Mouse (Mus musculus) liver, embryonic 16.5 days (tissue): ENCODE results near the gene Ccdc43. TPM values are rescaled to one million over a fixed set of nuclear protein-coding genes. Genes with fewer than 3 reads are reported as not detected.

ENCODE experiments used
- ATAC-seq: fragments of 200-750 bp; cut with Nextera tagmentation; 2 replicates; pipeline ENCODE4 v1.8.0; 2017; ENCODE audit warnings: low read depth, mild to moderate bottlenecking, moderate number of reproducible peaks, moderate library complexity
- H3K27ac ChIP-seq: fragments of 300-500 bp; sonication (generic); 2 replicates; pipeline ENCODE4 v1.5.1; 2014; ENCODE audit warnings: mild to moderate bottlenecking, low read length
- H3K27me3 ChIP-seq: fragments of 300-500 bp; sonication (generic); 2 replicates; pipeline ENCODE4 v1.6.1; 2014; ENCODE audit warnings: low read depth, low read length, mixed read lengths; ENCODE audit not compliant: control insufficient read depth, insufficient read depth
- H3K36me3 ChIP-seq: fragments of 300-500 bp; sonication (generic); 2 replicates; pipeline ENCODE4 v1.6.1; 2014; ENCODE audit warnings: mild to moderate bottlenecking; ENCODE audit not compliant: control insufficient read depth, insufficient read depth
- H3K4me1 ChIP-seq: fragments of 300-500 bp; sonication (generic); 2 replicates; pipeline ENCODE4 v1.6.1; 2014; ENCODE audit warnings: low read depth, low read length, mixed read lengths; ENCODE audit not compliant: control insufficient read depth
- H3K4me2 ChIP-seq: fragments of 300-500 bp; sonication (generic); 2 replicates; pipeline ENCODE4 v1.6.1; 2014; ENCODE audit warnings: low read depth, low read length, mixed read lengths
- H3K4me3 ChIP-seq: fragments of 300-500 bp; sonication (generic); 2 replicates; pipeline ENCODE4 v1.5.1; 2014; ENCODE audit warnings: low read depth, mild to moderate bottlenecking, low read length
- H3K9ac ChIP-seq: fragments of 300-500 bp; sonication (generic); 2 replicates; pipeline ENCODE4 v1.6.1; 2014; ENCODE audit warnings: low read depth, low read length
- H3K9me3 ChIP-seq: fragments of 300-500 bp; sonication (generic); replicated peaks from 2 replicates; pipeline ENCODE4 v1.6.1; 2016; ENCODE audit warnings: low read length; ENCODE audit not compliant: control insufficient read depth
- WGBS: fragments of 180-500 bp; shearing (Covaris S2); extraction: QIAGEN DNeasy Blood & Tissue Kit; methylation state at CpG from one replicate; pipeline ENCODE4 v1.1.7; 2014; ENCODE audit not compliant: insufficient replicate concordance; 5-methylcytosine and 5-hydroxymethylcytosine counted together
- microRNA-seq: library from miRNA; unstranded; fragments of <30 nt; microRNA quantifications from one replicate; pipeline ENCODE4, GENCODE M21; 2016
- polyA plus RNA-seq: library from polyadenylated mRNA; unstranded; fragments of >200 nt; fragmentation: Nextera tagmentation; extraction: Ambion mirVana; gene quantifications from 2 replicates; pipeline ENCODE4 v1.2.1, GENCODE M21; 2015

Ccdc43 gene
- polyA plus RNA-seq, 1 experiment from 2014 or later, result 13.4 TPM

DNA sequence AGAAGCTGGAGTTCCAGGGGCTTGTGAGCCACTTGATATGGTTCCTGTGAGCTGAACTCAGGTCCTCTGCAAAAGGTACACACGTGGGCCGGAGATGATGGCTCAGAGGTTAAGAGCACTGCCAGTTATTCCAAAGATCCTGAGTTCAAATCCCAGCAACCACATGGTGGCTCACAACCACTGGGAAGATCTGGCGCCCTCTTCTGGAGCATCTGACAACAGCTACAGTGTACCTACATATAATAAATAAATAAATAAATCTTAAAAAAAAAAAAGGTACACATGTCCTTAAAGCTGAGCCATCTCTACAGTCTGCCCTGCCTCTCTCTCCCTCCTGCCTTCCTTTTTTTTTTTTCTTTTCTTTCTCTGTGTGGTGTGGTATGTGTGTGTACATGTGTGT, 44.7 kb downstream of the Ccdc43 start:
- Histone ChIP-seq H3K4me1 (no peaks in the 10 kb centered on the region), H3K4me2 (no peak overlapping the region), H3K9me3 (no peaks in the 10 kb centered on the region), H3K27ac (no peak overlapping the region), H3K9ac (no peak overlapping the region), H3K4me3 (no peak overlapping the region), H3K27me3 (no peaks in the 10 kb centered on the region), H3K36me3 (no peaks in the 10 kb centered on the region)
- ATAC-seq, result no peak
- 51% methylated on average over 3 of the region's 3 CpGs for WGBS

- Histone ChIP-seq H3K9ac (no peak overlapping the region), H3K36me3 (no peaks in the 10 kb centered on the region), H3K4me3 (no peak overlapping the region), H3K27ac (no peak overlapping the region), H3K27me3 (no peaks in the 10 kb centered on the region), H3K9me3 (no peaks in the 10 kb centered on the region), H3K4me1 (no peaks in the 10 kb centered on the region), H3K4me2 (no peak overlapping the region)
- WGBS, result 6% methylated on average over 9 of the region's 9 CpGs
- no peak for ATAC-seq
Observed at GRCm38 (mm10) chr11:102651381-102651780, 46.2 kb downstream of the Ccdc43 start.

DNA sequence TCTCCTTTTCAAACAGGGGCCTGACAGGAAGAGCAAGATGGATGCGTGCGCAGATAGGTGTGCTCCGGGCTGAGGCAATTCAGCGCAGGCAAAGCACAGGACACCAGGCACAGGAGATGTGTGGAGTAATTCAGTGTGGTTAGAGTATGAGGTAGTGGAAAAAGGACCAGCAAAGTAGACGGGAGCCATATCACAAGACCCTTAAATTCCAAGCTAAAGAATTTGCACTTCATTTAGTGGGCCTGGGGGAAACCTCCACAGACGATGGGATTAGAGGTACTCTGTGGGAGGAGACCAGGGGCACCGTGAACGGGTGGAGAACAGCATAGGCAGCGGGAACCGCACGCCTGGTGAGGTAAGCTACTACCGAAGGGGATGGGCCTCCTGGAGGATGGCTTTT, 49.7 kb downstream of the Ccdc43 start:
- no peaks in the 10 kb centered on the region for H3K4me1 ChIP-seq
- H3K36me3 ChIP-seq, result no peaks in the 10 kb centered on the region
- 61% methylated on average over 12 of the region's 12 CpGs for WGBS
- H3K27me3 ChIP-seq, result no peaks in the 10 kb centered on the region
- no peak overlapping the region for H3K4me2 ChIP-seq
- no peak overlapping the region for H3K9ac ChIP-seq
- H3K4me3 ChIP-seq, result no peak overlapping the region
- no peak for ATAC-seq
- H3K9me3 ChIP-seq, result no peaks in the 10 kb centered on the region
- H3K27ac ChIP-seq, result no peak overlapping the region

DNA sequence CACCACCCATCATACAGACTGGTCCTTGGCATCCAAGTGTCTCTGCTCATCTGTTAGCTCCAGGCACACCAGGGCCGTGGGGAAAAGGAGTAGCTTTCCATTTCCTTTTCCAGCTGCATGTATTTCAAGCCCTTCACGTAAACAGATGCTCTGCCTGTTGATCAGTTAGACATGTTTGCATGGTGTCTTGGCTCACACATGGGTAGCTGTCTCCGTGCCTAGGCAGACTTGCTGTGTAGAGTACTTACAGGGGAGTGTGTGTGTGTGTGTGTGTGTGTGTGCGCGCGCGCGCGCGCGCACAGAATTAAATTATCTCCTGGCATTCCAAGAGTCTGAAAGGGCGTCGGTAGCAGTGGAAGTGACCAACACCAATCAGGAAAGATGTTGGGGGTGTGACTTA, 51.4 kb downstream of the Ccdc43 start:
- H3K27ac ChIP-seq, result no peak overlapping the region
- H3K27me3 ChIP-seq, result no peaks in the 10 kb centered on the region
- no peaks in the 10 kb centered on the region for H3K4me1 ChIP-seq
- 77% methylated on average over 13 of the region's 13 CpGs for WGBS
- H3K9me3 ChIP-seq, result no peaks in the 10 kb centered on the region
- H3K4me3 ChIP-seq, result no peak overlapping the region
- H3K4me2 ChIP-seq, result no peak overlapping the region
- no peak for ATAC-seq
- no peaks in the 10 kb centered on the region for H3K36me3 ChIP-seq
- H3K9ac ChIP-seq, result no peak overlapping the region

DNA sequence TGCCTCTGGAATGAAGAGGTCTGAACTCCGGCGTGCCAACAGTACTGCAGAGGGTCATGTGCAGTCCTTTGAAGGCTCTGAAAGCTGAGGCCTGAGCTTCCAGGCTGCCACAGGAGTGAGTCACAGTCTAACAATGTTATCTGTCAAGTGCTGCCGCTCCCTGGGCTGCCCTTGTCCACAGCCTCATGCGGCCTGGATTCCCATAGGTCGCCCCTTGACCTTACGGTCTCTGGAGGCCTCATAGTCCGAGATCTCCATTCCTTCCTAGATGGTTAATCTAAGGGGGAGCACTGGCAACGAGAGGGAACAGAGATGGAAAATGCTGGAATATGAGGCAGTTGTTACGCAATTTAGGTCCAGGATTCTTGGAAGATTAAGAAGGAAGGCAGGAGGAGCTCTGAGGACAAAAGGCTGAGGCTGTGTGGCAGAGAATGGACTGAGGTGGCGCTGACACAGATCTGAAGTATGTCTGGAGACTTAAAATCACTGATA, 53.6 kb downstream of the Ccdc43 start:
- Histone ChIP-seq H3K9me3 (no peaks in the 10 kb centered on the region), H3K36me3 (no peaks in the 10 kb centered on the region), H3K9ac (no peak overlapping the region), H3K4me3 (no peak overlapping the region), H3K4me2 (no peak overlapping the region), H3K4me1 (no peaks in the 10 kb centered on the region), H3K27me3 (no peaks in the 10 kb centered on the region; the same call in 1 of the 2 replicates), H3K27ac (no peak overlapping the region)
- 45% methylated on average over 10 of the region's 10 CpGs for WGBS
- ATAC-seq, result no peak

DNA sequence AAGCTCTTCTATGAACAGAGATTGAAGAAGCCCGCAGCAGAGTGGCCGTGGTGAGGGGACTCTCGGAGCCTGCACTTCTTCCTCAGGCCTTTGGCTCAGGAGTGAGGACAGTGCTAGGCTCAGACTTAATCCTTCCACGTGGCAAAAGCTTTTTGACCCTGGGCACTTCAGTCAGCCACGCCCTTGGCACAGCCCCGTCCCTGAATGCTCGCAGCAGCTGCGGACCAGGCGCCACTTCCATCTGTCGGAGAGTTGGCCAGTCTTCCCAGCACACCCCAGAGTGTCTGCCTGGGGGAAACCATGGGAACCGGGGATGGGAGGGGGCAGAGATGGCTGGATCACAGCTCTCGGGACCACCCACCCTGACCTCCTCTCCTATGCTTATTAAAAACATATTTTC, 60.7 kb downstream of the Ccdc43 start:
- peaks cover 5% of the 10 kb centered on the region for H3K27me3 ChIP-seq
- no peaks in the 10 kb centered on the region for H3K36me3 ChIP-seq
- H3K4me2 ChIP-seq, result no peak overlapping the region
- H3K9me3 ChIP-seq, result no peaks in the 10 kb centered on the region
- ATAC-seq, result no peak
- no peak overlapping the region for H3K9ac ChIP-seq
- no peaks in the 10 kb centered on the region for H3K4me1 ChIP-seq
- 56% methylated on average over 12 of the region's 12 CpGs for WGBS
- no peak overlapping the region for H3K4me3 ChIP-seq
- no peak overlapping the region for H3K27ac ChIP-seq

Small RNAs within 50 kb of the gene (microRNA-seq; reads per million reads assigned to microRNA genes)
- not detected for gene Gm22920

Other genes with a start within 250 kb of the Ccdc43 start
- 28.0 and 32.9 TPM in 2 replicates for gene Itga2b, start 227.7 kb downstream of the Ccdc43 start, polyA plus RNA-seq
- gene Gpatch8, start 141.4 kb downstream of the Ccdc43 start, polyA plus RNA-seq, result 17.3 and 18.6 TPM in 2 replicates
- gene Gm11627, start 118.3 kb downstream of the Ccdc43 start, polyA plus RNA-seq, result 0.26 and 0.35 TPM in 2 replicates
- 0.29 and 0.54 TPM in 2 replicates for gene Fzd2, start 93.4 kb downstream of the Ccdc43 start, polyA plus RNA-seq
- 0.05 TPM in 1 of 2 replicates, not detected in the other for gene Meioc, start 34.1 kb downstream of the Ccdc43 start, polyA plus RNA-seq
- 0.08 and 0.35 TPM in 2 replicates for gene Adam11, start 63.7 kb upstream of the Ccdc43 start, polyA plus RNA-seq
- 0.91 and 1.4 TPM in 2 replicates for gene Gjc1, start 121.9 kb upstream of the Ccdc43 start, polyA plus RNA-seq
- not detected in 2 replicates for gene Higd1b, start 138.1 kb upstream of the Ccdc43 start, polyA plus RNA-seq
- gene Eftud2, start 183.2 kb upstream of the Ccdc43 start, polyA plus RNA-seq, result 87.3 and 98.5 TPM in 2 replicates
- gene Ccdc103, start 183.4 kb upstream of the Ccdc43 start, polyA plus RNA-seq, result 0.93 and 1.2 TPM in 2 replicates
- not detected in 2 replicates for gene Fam187a, start 187.4 kb upstream of the Ccdc43 start, polyA plus RNA-seq
- gene Gfap, start 203.1 kb upstream of the Ccdc43 start, polyA plus RNA-seq, result 7.4 and 8.3 TPM in 2 replicates
- 10.9 and 11.0 TPM in 2 replicates for gene Kif18b, start 227.3 kb upstream of the Ccdc43 start, polyA plus RNA-seq
- gene C1ql1, start 248.9 kb upstream of the Ccdc43 start, polyA plus RNA-seq, result 0.13 TPM in 1 of 2 replicates, not detected in the other